Mouse (Mus musculus) liver, embryonic 13.5 days (tissue): ENCODE measurements around the gene Ccn1. TPM values are rescaled to one million over a fixed set of nuclear protein-coding genes. Genes with fewer than 3 reads are reported as not detected.

ENCODE experiments used
- polyA plus RNA-seq: library from polyadenylated mRNA; unstranded; fragments of >200 nt; fragmentation: Nextera tagmentation; extraction: Ambion mirVana; gene quantifications from 2 replicates; pipeline ENCODE4 v1.2.1, GENCODE M21; 2015

Gene Ccn1
- polyA plus RNA-seq, 1 experiment from 2014 or later = 7.5 TPM

Other genes with a start within 250 kb of the Ccn1 start
- gene Znhit6, start 73.8 kb downstream of the Ccn1 start, polyA plus RNA-seq = 20.5 and 23.3 TPM in 2 replicates
- 37.6 and 39.3 TPM in 2 replicates for gene Ddah1, start 108.7 kb upstream of the Ccn1 start, polyA plus RNA-seq